10 mouse cellular contexts compared by ENCODE assay signal in the genomic region with DNA sequence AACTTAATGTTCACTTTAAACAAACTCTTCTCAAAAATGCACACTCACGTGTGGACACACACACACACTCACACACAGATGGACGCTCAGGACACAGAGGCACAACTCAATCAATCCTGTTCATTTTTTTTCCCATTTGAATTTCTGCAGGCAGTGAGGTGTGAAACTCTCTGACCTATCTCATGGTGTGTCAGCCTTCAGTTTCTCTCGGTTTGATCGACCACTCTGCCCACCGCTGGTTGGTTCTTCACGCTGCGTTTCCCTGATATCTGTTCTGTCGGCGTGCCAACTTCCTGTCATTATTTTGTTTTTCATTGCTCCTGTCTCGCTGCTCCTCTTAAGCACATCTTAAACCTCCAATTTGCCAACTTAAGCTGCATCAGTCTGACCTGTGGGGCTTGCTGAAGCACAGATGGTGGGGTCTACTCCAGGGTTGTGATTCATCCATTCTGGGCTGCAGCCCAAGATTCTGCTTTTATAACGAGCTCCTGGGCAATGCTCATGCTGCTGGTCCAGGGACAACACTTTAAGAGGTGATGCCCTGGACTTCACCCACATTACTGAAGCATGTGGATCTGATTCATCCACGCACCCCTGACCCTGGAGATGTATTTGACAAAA.
A peak's percentile ranks its signal among the peaks of the same experiment; 100 is the strongest.
DNase-seq lines count a peak whose midpoint lies in the region; ATAC-seq and TF ChIP-seq lines count a peak whose summit lies in the region.
"Had no signal": no experiment of that assay in that cellular context is flagged by ENCODE, and none has a peak within 500 bp of the region (broad histone marks: within the 10 kb centered on the region; RNA-seq: fewer than 3 reads in every experiment).

No protein-coding gene starts in this region.

- no peak for ATAC-seq in erythroblast, adult 5-6 weeks (replicated peaks; ENCODE audit: low FRiP score, poor library complexity, severe bottlenecking)
- ATAC-seq: Patski had no signal

- H3K27ac ChIP-seq in layer of hippocampus, adult 2 months, result peak overlapping the region; percentile 70; the same call in 1 of the 2 replicates

- DNase-seq in layer of hippocampus, adult 2 months (ENCODE audit: low spot score in 2 of 2), result no peak
- no peak for DNase-seq in layer of hippocampus, adult 11-12 months (ENCODE audit: low spot score)
- DNase-seq in adrenal gland, adult 8-10 months, result peak; percentile 29
- peak; percentile 50 for DNase-seq in cerebellum, adult 11 months
- DNase-seq in gastrocnemius, postnatal 14 days, result peak; percentile 22
- DNase-seq in lung, postnatal 36 days, result no peak
- DNase-seq: kidney, postnatal 25 days had no signal

- no peak overlapping the region for H3K4me3 ChIP-seq in layer of hippocampus, adult 2 months
- H3K4me3 ChIP-seq: heart, embryonic 12.5 days had no signal

- no peak for TF ChIP-seq CTCF in layer of hippocampus, adult 2 months (conservative IDR thresholded peaks at IDR 0.05)

- intact Hi-C loops in gastrocnemius, postnatal 14 days (cut with DNase I; ENCODE audit: low total_unique reads), result no loop called here

Comparison
In these comparisons a context has a peak if more than half of its experiments do, and no peak if none do; other contexts are left out.
1. DNase-seq: peak in adrenal gland, adult 8-10 months (single experiment), cerebellum, adult 11 months (single experiment) and gastrocnemius, postnatal 14 days (single experiment); none in layer of hippocampus, adult 2 months (0 of 2), layer of hippocampus, adult 11-12 months (single experiment) and lung, postnatal 36 days (single experiment).